Mouse (Mus musculus) retina, postnatal 1 day (tissue): ENCODE measurements at regions not wholly inside any gene's neighbourhood (a gene's known extent, or its start where the extent isn't known, plus 50 kb on each side); places are given as distances from the start of the nearest gene placed in this dataset.

Source experiments
- DNase-seq: peaks from one replicate; pipeline ENCODE4 v3.0.0-alpha.2; 2012

- DNase-seq, result no peak
Observed at GRCm38 (mm10) chr2:108231054-108231453, 940.6 kb downstream of the Kcna4 start.

DNA sequence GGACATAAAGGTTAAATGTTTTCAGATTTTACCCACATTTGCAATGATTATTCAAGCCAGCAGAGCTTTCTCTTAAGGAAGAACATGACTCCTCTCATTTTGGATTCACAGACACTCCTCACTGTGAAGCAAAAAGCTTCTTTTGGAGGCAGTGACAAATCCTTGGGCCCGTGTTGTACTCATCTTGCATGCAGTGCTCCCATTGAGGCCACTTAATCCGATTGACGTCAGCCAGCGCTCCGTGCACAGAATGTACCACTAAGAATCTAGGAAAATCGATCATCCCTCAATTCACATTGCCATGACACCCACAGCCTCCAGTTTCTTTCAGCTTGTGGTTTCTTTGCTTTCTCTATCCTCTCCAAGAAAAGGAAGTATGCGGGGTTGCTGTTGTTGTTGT lies 941.5 kb downstream of the Kcna4 start:
- peak; percentile 14 for DNase-seq

DNA sequence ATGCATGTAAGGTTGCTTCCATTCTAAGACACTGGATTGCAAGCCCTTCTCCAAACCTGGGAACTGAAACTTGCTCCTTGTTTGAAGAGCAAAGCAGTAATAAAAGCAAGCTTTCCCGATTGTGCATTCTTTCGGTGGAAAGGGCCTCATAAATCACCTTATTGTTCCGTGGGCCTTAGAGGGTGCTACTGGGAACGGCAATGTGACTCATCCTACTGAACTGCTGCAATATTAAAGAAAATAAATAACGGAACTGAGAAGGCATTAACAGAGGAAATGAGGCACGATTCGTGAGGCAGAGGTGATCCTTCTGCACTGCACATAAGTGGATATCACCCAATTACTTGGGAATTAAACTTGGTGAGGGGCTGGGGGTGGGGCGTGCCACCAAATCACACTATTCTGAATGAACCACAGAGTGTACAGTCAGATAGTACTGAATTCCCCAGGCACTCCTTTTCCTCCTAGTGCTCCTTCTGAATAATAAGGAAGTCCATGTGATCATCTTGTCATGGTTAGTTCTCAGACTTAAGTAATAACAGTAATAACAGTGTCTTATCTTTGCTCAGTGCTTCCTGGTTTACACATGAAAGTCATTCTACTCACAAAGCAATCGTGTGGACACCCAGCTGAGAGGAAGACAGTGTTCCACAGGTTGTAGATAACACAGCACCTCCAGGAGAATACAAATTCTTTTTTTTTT lies 946.0 kb downstream of the Kcna4 start:
- no peak for DNase-seq
